Mouse (Mus musculus) limb, embryonic 11.5 days (tissue): ENCODE measurements around the gene Hsd17b3. TPM values are rescaled to one million over a fixed set of nuclear protein-coding genes. Genes with fewer than 3 reads are reported as not detected.

Source experiments
- ATAC-seq: fragments of 200-750 bp; cut with Nextera tagmentation; 2 replicates; pipeline ENCODE4 v1.8.0; 2017; ENCODE audit warnings: low read depth; ENCODE audit not compliant: insufficient number of reproducible peaks, low FRiP score, low TSS enrichment
- DNase-seq: peaks from one replicate; pipeline ENCODE4 v3.0.0-alpha.2; 2015; ENCODE audit warnings: low spot score
- H3K27ac ChIP-seq: fragments of 300-500 bp; sonication (generic); replicated peaks from 2 replicates; pipeline ENCODE4 v1.5.1; 2014; ENCODE audit warnings: low read depth, mild to moderate bottlenecking, low read length
- H3K27me3 ChIP-seq: fragments of 300-500 bp; sonication (generic); 2 replicates; pipeline ENCODE4 v1.6.1; 2014; ENCODE audit warnings: mild to moderate bottlenecking, low read length, mixed read lengths; ENCODE audit not compliant: control insufficient read depth, insufficient read depth
- H3K36me3 ChIP-seq: fragments of 300-500 bp; sonication (generic); 2 replicates; pipeline ENCODE4 v1.6.1; 2014; ENCODE audit warnings: mild to moderate bottlenecking, low read length, moderate library complexity, mixed read lengths; ENCODE audit not compliant: control insufficient read depth, insufficient read depth
- H3K4me1 ChIP-seq: fragments of 300-500 bp; sonication (generic); 2 replicates; pipeline ENCODE4 v1.6.1; 2014; ENCODE audit warnings: low read length, mixed read lengths; ENCODE audit not compliant: control insufficient read depth, insufficient read depth
- H3K4me2 ChIP-seq: fragments of 300-500 bp; sonication (generic); 2 replicates; pipeline ENCODE4 v1.6.1; 2014; ENCODE audit warnings: low read depth, mild to moderate bottlenecking, moderate library complexity; ENCODE audit not compliant: severe bottlenecking
- H3K4me3 ChIP-seq: fragments of 300-500 bp; sonication (generic); 2 replicates; pipeline ENCODE4 v1.5.1; 2014; ENCODE audit warnings: low read depth, low read length
- H3K9ac ChIP-seq: fragments of 300-500 bp; sonication (generic); 2 replicates; pipeline ENCODE4 v1.6.1; 2014; ENCODE audit warnings: mild to moderate bottlenecking, low read length
- H3K9me3 ChIP-seq: fragments of 300-500 bp; sonication (generic); 2 replicates; pipeline ENCODE4 v1.6.1; 2016; ENCODE audit warnings: low read length; ENCODE audit not compliant: control insufficient read depth
- WGBS: fragments of 180-500 bp; shearing (Covaris S2); extraction: QIAGEN DNeasy Blood & Tissue Kit; methylation state at CpG from one replicate; pipeline ENCODE4 v1.1.7; 2014; 5-methylcytosine and 5-hydroxymethylcytosine counted together
- polyA plus RNA-seq: library from polyadenylated mRNA; unstranded; fragments of >200 nt; fragmentation: Nextera tagmentation; extraction: Ambion mirVana; gene quantifications from 2 replicates; pipeline ENCODE4 v1.2.1, GENCODE M21; 2014

Hsd17b3 gene
- polyA plus RNA-seq, 1 experiment from 2014 or later = not detected

DNA sequence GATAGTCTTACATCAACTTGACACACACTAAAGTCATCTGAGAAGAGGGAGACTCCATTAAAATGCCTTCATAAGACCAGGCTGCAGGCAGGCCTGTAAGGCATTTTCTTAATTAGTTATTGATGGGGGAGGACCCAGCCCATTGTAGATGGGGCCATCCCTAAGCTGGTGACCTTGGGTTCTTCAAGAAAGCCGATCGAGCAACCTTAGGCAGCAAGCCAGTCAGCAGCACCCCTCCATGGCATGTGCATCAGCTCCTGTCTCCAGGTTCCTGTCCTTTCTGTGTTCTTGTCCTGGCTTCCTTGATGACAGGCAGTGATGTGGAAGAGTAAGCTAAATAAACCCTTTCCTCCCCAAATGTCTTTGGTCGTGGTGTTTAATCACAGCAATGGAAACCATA, 3.1 kb upstream of the Hsd17b3 start:
- Histone ChIP-seq H3K4me3 (no peak overlapping the region), H3K36me3 (no peaks in the 10 kb centered on the region), H3K4me2 (no peak overlapping the region), H3K9ac (no peak overlapping the region), H3K27me3 (no peaks in the 10 kb centered on the region), H3K27ac (no peak overlapping the region), H3K9me3 (no peaks in the 10 kb centered on the region), H3K4me1 (no peaks in the 10 kb centered on the region)
- no peak for DNase-seq
- no peak for ATAC-seq
- 41% methylated on average over 3 of the region's 3 CpGs for WGBS

DNA sequence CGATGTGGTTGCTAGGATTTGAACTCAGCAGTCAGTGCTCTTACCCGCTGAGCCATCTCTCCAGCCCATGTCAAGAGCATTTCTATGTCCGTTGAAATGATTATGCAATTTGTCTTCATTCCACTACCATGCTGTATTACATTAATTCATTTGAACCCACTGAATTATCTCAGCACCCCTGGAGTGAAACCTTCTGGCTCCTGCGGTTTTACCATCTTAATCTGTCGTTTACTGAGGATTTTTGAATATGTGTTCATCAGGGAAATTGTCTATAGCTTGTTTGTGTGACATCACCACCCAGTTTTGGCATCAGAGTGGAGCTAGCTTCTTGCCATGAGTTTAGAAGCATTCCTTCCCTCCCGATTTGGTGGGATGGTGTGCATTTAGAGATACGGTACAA, 2.0 kb upstream of the Hsd17b3 start:
- no peaks in the 10 kb centered on the region for H3K9me3 ChIP-seq
- no peak overlapping the region for H3K4me3 ChIP-seq
- no peaks in the 10 kb centered on the region for H3K36me3 ChIP-seq
- ATAC-seq (no peak), DNase-seq (no peak)
- H3K27me3 ChIP-seq = no peaks in the 10 kb centered on the region
- WGBS = 74% methylated on average over 7 of the region's 7 CpGs
- H3K4me2 ChIP-seq = no peak overlapping the region
- H3K27ac ChIP-seq = no peak overlapping the region
- H3K4me1 ChIP-seq = no peaks in the 10 kb centered on the region
- H3K9ac ChIP-seq = no peak overlapping the region

DNA sequence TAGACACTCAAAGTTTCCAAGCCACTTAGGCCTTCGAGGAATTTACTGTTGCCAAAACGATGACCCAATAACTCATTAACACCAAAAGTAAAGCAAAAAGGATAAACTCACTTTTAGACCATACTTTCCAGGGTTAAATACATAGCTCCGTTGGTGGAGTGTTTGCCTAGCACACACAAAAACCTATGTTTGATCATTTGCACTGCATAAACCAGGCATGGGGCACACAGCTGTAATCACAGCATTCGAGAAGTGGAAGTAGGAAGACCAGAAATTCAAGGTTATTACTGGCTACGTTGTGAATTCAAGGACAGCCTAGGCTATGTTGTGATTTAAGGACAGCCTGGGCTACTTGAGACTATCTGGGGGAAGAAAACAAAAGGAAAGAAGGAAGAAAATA, 1.2 kb upstream of the Hsd17b3 start:
- Histone ChIP-seq H3K9me3 (no peaks in the 10 kb centered on the region), H3K4me3 (no peak overlapping the region), H3K27ac (no peak overlapping the region), H3K4me1 (no peaks in the 10 kb centered on the region), H3K36me3 (no peaks in the 10 kb centered on the region), H3K4me2 (no peak overlapping the region), H3K27me3 (no peaks in the 10 kb centered on the region), H3K9ac (no peak overlapping the region)
- DNase-seq (no peak), ATAC-seq (no peak)
- WGBS = 84% methylated on average over 5 of the region's 5 CpGs

DNA sequence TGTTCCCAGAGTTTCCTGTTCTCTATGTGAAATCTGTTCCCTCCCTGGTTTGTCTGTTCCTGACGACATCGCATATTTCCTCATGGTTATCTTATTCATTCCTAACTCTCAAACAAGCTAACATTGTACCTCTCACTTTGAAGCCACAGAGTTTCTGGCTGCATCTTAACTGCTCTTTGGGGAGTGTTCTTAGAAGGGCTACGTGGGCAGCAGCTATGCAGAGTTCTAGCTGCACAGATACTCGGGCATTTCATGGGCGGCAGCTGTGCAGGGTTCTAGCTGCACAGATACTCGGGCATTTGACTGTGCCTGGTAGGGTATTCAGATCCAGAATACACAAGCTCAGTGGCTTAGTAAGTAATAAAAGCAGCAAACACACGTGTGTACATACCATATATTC, 973 bp downstream of the Hsd17b3 start:
- Histone ChIP-seq H3K36me3 (no peaks in the 10 kb centered on the region), H3K27me3 (no peaks in the 10 kb centered on the region), H3K27ac (no peak overlapping the region), H3K4me2 (no peak overlapping the region), H3K4me1 (no peaks in the 10 kb centered on the region), H3K9me3 (no peaks in the 10 kb centered on the region), H3K9ac (no peak overlapping the region), H3K4me3 (no peak overlapping the region)
- no peak for ATAC-seq
- WGBS = 84% methylated on average over 7 of the region's 7 CpGs
- DNase-seq = no peak

DNA sequence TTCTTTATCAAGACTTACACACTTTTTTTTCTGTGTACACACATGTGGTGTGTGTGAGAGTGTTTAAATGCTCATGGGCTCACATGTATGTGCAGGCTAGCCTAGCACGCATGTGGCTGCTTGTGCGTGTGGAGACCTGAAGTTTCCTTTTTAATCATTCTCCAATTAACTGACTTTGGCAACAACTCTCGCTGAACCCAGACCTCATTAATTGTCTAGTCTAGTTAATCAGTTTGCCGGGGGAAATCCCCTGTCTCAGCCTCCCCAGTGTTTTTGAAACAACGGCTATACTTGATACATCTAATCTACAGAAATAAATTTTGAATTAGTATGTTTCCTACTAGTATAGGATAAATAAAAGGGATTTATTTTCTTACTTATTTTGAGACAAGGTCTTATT, 3.0 kb downstream of the Hsd17b3 start:
- ATAC-seq (no peak), DNase-seq (no peak)
- 86% methylated on average over 5 of the region's 5 CpGs for WGBS
- no peaks in the 10 kb centered on the region for H3K36me3 ChIP-seq
- H3K9ac ChIP-seq = no peak overlapping the region
- no peak overlapping the region for H3K27ac ChIP-seq
- H3K9me3 ChIP-seq = no peaks in the 10 kb centered on the region
- H3K4me3 ChIP-seq = no peak overlapping the region
- H3K4me1 ChIP-seq = no peaks in the 10 kb centered on the region
- no peak overlapping the region for H3K4me2 ChIP-seq
- no peaks in the 10 kb centered on the region for H3K27me3 ChIP-seq

DNA sequence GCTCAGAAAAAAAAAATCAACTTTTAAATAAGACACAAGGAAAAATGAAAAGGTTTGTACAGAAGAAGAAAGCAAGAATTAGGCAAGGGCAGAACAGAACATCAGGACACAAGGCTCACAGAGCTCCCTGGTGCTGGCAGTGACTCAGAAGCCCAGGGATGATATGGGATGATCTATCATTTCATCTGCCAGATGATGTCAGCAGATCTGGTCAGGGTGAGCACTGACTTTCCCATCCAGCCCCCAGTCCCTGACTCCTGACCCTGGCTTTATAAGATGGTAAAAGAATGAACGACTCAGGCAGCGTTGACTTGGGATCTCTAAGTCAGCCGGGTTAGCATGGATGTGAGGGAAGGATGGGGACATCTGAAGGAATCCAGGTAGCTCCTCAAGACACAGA, 5.7 kb downstream of the Hsd17b3 start:
- ATAC-seq = no peak
- DNase-seq = no peak
- Histone ChIP-seq H3K4me3 (no peak overlapping the region), H3K36me3 (no peaks in the 10 kb centered on the region), H3K27ac (no peak overlapping the region), H3K4me2 (no peak overlapping the region), H3K9ac (no peak overlapping the region), H3K4me1 (no peaks in the 10 kb centered on the region), H3K27me3 (no peaks in the 10 kb centered on the region), H3K9me3 (no peaks in the 10 kb centered on the region)
- WGBS = 80% methylated on average over 3 of the region's 3 CpGs

DNA sequence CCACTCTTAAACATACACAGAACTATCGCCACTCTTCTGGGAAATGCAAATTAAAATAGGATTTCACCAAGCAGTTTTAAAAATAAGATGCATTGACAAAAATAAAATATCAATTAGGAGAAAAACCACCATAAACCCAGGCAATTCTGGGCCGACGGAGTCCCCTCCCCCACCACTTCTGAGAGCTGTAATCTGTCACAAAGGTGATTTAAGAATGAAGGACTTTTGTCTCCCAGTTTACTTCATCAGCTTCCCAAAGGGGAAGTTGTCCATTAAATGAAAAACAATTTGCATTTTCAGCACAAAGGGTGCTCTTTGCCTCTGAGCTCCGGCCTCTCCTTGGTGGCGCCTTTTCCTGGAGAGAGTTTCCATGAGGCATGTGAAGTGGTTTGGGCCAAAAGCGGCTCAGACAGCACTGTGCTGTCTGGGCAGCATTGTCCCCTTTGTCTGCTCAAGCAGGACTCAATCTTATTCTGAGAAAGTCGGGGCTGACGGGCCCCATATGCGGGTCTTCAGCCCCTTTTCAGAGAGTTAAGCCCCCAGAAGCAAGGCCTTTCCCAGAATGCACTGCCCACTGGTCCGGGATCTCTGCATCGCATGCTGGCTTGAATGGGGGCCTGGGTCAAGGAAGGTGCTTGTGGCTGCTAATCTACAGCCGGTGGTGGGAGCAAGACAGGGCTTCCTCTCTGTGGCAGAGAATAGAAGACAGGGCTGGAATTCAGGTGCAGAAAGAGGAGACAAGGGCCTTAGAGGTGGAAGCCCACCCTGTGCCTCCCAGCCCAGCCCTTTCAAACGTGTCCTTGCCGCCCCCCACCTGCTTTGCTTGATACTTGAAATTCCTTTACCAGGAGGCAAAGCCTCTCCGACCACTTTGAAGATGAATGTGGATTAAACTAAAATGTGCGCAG, 7.8 kb downstream of the Hsd17b3 start:
- DNase-seq (peak; percentile 29), ATAC-seq (no peak)
- no peaks in the 10 kb centered on the region for H3K27me3 ChIP-seq
- WGBS = 44% methylated on average over 16 of the region's 16 CpGs
- H3K4me2 ChIP-seq = no peak overlapping the region
- no peaks in the 10 kb centered on the region for H3K9me3 ChIP-seq
- H3K4me3 ChIP-seq = no peak overlapping the region
- H3K36me3 ChIP-seq = no peaks in the 10 kb centered on the region
- no peaks in the 10 kb centered on the region for H3K4me1 ChIP-seq
- no peak overlapping the region for H3K9ac ChIP-seq
- no peak overlapping the region for H3K27ac ChIP-seq

DNA sequence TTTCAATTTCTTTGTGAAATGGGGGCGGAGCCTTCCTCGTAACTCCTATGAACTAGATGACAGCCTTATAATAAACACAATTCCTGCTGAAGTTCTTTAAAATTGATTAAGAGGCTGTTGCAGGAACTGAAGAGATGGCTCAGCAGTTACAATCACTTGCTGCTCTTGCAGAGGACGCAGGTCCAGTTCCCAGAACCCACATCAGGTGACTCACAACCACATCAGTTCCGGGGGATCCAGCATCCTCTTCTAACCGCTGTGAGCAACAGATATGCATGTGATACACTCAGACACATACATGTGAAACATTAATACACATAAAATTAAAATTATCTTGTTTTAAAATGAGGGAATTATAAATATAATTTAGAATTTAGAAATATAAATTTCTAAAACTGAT, 11.4 kb downstream of the Hsd17b3 start:
- no peaks in the 10 kb centered on the region for H3K27me3 ChIP-seq
- no peaks in the 10 kb centered on the region for H3K4me1 ChIP-seq
- 86% methylated on average over 5 of the region's 5 CpGs for WGBS
- no peak overlapping the region for H3K4me3 ChIP-seq
- no peak overlapping the region for H3K9ac ChIP-seq
- no peaks in the 10 kb centered on the region for H3K36me3 ChIP-seq
- no peak overlapping the region for H3K27ac ChIP-seq
- DNase-seq = no peak
- no peak for ATAC-seq
- H3K4me2 ChIP-seq = no peak overlapping the region
- no peaks in the 10 kb centered on the region for H3K9me3 ChIP-seq

DNA sequence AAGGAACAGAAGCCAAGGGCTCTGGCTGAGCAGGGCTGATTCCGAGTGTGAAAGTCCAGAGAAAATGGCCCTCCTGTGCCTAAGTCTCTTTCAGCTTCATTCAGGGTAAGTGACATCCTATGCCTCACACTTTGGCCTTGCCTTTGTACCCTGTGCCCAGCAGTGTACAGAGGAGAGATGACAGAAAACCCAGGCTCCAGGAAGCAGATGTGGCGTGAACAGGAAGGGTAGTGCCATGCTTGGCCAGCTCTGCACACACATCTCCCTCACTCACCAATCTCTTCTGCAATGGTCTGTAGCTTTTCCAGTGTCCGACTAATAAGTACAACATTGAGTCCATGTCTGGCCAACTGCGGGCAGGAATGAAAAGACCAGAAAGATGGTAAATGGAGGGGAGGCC, 13.0 kb downstream of the Hsd17b3 start:
- Histone ChIP-seq H3K9me3 (no peaks in the 10 kb centered on the region), H3K4me1 (no peaks in the 10 kb centered on the region), H3K36me3 (no peaks in the 10 kb centered on the region), H3K27ac (no peak overlapping the region), H3K4me2 (no peak overlapping the region), H3K27me3 (no peaks in the 10 kb centered on the region), H3K9ac (no peak overlapping the region), H3K4me3 (no peak overlapping the region)
- ATAC-seq (no peak), DNase-seq (no peak)
- 89% methylated on average over 4 of the region's 4 CpGs for WGBS
